Mouse (Mus musculus) thymus, postnatal 25 days (tissue): ENCODE results near the gene Slc9a7.

Experiments
- DNase-seq: peaks from one replicate; pipeline ENCODE4 v3.0.0; 2022

Slc9a7 gene

DNA sequence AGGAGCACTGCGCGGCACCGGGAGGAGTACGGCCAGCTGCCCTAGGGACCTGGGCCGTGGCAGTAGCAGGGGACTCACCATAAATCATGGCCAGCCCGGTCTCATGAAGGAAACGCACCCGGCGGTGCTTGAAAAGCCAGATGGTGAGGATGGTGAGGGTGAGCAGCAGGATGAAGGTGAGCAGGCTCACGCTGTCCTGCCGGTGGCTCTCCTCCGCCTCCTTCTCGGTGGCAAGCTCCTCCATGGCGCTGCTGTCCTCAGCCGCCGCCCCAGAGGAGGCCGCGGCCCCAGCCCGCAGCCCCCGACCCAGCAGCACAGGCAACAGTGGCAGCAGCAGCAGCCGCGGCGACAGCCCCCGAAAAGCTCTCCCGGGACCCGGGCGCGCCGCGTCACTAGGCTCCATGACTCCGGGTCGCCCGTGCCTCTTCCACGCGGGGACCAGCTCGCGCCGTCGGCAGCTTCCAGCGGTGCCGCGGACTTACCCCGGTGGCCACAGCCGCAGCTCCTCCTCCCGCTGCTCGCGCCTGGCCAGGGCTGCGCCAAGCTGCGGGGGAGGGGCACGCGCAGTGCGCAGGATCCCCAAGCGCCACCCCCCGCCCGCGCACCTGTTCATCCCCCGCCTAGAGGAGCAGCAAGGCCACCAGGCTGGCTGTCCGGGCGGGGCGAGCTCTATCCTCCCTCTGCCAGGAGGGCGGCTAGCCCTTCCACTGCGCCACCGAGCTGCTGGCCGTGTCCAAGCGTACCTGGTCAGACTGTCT is at the start of gene Slc9a7:
TSS of gene Slc9a7 (minus strand) at position 526 of the 758 bp plus-strand sequence.
- DNase-seq = peak; percentile 71

DNA sequence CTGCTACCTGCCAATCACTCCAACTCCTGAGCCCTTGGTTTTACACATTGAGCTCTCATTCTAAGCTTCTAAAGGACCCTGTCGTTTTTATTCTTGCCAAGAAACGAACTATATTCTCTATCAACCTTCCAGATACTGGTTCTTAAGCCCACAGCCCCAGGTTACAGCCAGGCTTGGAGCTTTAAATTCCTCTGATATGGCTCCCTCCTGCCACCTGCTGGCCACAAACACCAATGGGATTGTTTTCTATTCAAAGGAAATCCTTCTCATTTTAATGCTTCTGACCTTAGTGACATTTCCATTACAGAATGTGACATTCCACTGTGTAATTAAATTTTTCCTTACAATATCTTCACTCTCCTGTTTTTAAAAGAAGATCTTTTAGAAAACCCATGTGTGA is 44.1 kb upstream of the Slc9a7 start:
- DNase-seq = peak; percentile 44

DNA sequence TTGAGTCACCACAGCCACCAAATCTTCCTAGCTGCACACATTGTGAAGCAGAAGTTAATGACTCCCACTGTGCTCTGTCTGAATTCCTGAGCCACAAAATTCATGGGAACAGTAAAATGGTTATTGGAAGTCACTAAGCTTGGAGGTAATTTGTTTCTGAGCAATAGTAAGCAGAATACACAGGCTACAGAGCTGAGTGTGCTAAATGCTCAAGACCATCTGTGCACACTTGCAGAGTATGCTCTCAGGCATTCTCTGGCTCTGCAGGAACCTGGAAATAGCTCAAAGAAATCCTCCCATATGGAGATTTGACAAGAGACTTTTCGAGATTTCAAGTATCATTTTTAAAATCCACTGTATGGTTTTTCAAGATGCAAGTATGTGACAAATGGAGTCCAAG is 41.1 kb upstream of the Slc9a7 start:
- no peak for DNase-seq

DNA sequence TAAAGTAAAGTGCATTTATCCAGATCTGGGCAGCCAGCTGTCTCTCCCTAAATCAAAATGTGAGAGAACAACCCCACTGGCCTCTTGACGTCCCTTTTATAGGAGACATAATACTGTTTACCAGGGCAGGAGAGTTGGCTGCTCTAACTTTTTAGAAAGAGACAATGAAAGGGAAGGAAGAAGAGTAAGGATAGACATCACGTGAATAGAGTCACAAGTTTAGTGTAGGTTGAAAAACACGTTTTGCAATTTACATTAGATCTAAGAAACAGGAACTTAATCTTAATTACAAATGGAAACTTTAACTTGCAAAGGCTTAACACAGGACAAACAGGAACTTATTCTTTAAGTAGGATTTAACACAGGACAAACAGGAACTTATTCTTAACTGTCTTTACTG is 15.6 kb upstream of the Slc9a7 start:
- no peak for DNase-seq

- DNase-seq = no peak
These were observed 14.3 kb upstream of the Slc9a7 start for GRCm38 (mm10) chrX:20305941-20306340.

DNA sequence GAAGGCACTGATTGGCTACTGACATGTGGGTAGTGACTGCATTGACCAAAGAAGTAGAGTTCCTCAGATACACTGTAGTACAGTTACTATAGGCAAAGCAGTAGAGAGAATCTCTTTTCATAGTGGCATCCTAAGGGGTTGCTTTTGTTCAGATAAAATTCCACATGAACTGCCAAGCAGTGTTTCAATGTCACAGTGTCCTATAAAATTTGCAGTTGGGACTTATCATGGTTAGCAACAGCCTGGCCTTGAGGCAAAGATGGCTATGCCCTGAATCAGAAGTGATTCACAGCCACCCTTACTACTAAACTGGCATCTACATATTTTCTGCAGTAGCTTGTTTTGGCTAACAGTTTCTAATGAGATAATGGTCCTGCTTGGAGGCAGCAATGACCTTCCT is 11.7 kb upstream of the Slc9a7 start:
- DNase-seq = no peak

DNA sequence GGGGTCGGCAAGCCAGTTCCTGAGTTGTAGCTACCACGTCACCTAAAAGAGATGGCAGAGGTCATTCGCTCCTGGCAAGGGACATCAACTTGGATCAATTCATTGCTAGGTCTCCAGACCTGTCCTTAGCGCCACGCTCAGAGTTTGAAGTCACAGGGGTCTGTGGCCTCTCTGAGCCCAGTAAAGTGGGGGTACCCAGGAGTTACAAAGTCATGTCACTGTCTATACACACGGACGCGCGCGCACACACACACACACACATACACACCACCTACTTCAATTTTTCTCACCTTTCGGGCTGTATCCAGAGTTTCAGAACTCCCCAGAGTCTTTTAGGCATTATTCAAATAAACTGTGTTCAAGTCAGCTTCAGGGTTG is 422 bp upstream of the Slc9a7 start:
- no peak for DNase-seq

DNA sequence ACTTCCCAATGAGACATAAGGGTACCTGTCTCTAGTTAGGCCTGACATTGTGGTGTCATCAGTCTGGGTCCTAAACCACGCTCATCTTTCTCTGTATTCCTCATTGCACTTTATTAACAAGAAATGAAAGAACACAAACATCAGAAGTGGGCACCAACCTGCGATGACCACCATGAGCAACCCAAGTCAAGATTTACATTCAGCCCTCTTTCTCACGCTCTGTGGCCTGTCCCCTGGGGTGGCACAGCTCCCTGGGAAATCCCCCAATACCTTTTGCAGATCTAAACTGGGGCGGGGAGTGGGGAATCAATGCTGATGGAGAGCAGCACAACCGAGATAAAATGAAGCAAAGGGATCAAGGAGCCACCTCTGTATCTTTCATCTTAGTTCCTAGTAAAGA is 892 bp downstream of the Slc9a7 start:
- DNase-seq = no peak

DNA sequence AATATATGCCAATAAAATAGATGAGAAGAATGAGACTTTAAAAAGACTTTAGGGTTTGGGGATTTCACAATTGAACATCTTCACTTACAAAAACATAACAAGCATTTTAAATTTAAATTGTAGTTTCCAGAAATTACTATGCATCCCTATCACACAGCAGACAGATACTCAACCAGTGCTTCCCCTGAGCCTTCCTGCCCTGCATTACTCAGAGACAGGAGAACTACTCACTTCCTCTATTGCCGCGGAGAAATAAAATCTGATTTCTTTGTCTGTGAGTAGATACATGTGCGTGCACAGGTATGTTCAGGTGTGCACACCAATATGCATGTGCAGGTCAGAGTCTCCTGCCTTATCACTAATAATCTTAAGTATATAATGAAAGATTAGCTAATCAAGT is 2.9 kb downstream of the Slc9a7 start:
- no peak for DNase-seq

DNA sequence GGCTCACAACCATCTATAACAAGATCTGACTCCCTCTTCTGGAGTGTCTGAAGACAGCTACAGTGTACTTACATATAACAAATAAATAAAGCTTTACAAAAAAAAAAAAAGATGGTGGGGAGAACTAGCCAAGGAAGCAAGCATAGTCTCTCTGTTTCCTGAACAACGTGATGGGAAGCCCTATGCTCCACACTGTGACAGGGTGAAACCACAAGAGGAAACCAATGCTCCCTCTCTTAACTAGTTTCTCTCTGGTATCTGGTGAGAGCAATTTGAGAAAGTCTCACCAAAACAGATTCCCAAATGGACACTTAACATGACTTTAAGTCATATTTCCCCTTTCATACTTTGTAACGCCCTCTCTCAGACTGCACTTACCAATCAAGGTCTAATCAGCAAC is 5.4 kb downstream of the Slc9a7 start:
- no peak for DNase-seq

DNA sequence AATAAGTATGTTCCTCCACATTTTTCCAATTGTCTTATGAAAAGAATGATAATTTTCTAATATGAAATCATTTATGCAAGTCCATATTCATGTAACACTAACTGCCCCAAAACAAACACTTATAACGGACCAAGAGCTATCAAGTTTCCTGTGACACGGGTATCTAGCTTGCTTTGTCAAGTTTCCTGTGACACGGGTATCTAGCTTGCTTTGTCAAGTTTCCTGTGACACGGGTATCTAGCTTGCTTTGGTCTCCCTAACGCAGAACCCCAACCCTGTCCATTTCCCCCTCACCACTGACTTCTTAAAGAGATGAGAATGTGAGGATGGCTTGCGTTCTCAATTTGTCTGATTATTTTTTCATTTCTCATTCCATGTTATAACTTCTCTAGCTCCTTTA is 12.2 kb downstream of the Slc9a7 start:
- DNase-seq = no peak

GRCm38 (mm10) chrX:20273854-20274253 is 17.8 kb downstream of the Slc9a7 start:
- no peak for DNase-seq

GRCm38 (mm10) chrX:20271980-20272379 is 19.6 kb downstream of the Slc9a7 start:
- DNase-seq = no peak

DNA sequence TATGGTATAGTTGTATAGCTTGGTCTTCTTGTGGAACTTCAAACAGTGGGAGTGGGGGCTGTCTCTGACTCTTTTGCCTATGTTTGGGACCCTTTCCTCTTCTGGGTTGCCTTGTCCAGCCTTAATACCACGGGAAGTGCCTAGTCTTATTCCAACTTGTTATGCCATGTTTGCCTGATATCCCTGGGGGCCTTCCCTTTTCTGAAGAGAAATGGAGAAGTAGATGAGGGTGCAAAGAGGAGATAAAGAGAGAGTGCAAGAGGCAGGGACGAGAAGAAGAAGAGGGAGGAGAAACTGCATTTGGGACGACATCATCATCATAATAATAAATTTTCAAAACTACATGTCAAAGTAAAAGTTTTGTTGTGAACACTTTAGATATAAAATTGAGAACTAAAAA is 21.6 kb downstream of the Slc9a7 start:
- DNase-seq = no peak

DNA sequence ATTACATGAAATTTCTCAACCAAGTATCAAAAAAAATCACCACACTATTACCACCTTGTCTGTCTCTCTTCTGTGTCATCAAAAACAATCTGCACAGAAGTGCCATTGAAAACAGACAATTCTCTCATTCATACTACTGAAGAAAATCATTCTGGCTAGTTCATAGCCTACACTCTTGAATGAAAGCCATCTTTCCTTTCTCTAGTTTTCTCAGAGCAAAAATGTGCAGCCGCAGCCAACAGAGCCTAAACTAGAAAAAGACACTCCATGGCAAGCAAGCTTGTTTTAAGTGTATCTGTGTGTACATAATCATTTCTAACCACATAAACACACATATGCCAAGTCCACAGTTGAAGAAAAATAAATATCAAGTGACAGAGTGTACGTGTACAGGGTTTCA is 27.2 kb downstream of the Slc9a7 start:
- DNase-seq = no peak

DNA sequence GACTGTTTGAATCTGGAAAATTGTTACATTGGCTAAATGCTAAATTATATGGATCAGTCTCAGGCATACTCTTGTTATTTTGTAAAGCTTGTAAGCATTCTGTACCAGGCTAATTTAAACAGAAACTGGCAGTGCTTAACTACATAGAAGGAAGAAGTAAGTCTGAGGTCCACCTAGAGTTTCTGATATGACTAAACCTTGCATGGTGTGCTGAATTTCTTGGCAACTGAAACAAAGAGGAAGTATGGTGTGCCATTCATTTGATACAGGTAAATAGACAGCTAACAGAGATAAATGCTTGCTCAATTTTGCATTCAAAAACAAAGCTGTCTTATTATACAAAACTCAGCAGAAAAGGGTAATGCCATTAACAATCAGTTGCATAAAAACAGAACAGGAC is 63.5 kb downstream of the Slc9a7 start:
- no peak for DNase-seq

DNA sequence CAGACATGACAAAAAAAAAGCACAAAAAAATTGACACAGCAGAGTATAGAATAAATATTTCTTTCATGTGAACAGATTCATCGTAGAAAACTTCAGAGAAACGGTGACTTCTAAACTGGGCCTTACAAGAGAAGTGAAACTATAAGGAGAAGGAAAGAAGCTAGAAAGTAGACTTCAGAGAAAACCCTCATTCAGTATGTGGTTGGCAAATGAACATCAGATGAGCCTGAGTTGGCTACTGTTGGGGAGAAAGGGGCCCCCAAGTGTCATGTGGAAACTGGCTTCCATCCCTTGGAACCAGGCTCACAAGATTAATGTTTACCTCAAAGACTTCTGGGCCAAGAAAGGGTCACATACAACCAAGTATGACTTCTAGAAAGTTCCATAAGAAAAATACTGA is 70.1 kb downstream of the Slc9a7 start:
- DNase-seq = no peak

DNA sequence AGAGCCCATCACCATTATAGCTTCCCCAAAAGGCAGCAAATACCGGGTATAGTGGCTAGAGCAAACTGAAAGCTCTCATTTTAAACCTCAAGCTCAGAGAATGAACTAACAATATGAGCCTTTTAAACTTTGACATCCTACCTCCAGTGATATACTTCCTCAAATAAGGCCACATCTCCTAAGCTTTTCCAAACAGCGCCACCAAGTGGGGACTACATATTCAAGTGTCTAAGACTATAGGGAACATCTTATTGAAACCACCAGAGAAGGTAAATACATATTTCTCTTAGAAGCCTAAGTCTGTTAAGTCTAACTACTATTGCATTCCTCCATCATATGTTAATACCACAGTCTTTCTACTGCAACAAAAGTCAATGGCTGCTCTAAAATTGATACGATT is 106.0 kb downstream of the Slc9a7 start:
- DNase-seq = no peak

- no peak for DNase-seq
These were observed 114.8 kb downstream of the Slc9a7 start for GRCm38 (mm10) chrX:20176792-20177191.

DNA sequence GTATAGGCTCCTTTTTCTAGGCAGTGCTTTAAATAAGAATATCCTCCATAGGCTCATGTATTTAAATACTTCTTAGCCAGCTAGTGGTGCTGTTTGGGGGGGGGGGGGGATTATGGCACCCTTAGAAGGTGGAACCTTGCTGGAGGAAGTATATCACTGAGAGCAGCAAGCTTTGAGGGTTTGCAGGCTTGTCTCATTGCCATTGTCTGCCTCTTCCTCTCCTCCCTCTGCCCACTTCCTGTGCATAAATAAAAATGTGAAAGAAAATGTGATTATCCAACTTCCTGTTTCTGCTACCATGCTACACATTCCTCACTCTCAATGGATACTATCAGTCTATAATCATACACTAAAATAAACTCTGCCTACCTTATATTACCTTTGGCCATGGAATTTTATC is 123.2 kb downstream of the Slc9a7 start:
- no peak for DNase-seq

- no peak for DNase-seq
These were observed 126.6 kb downstream of the Slc9a7 start for GRCm38 (mm10) chrX:20164984-20165383.

GRCm38 (mm10) chrX:20162322-20162711 is 129.3 kb downstream of the Slc9a7 start:
- DNase-seq = peak; percentile 6

GRCm38 (mm10) chrX:20161687-20162321 is 129.8 kb downstream of the Slc9a7 start:
- no peak for DNase-seq

- DNase-seq = no peak
These were observed 131.3 kb downstream of the Slc9a7 start for GRCm38 (mm10) chrX:20160301-20160700.

- no peak for DNase-seq
These were observed 134.1 kb downstream of the Slc9a7 start for GRCm38 (mm10) chrX:20157519-20157918.
